Mouse (Mus musculus) urinary bladder, adult 18-20 months (tissue): ENCODE results near the gene Lmln.
"Not testable (repeated sequence)": the region's sequence is repeated elsewhere in the genome, so short reads cannot be mapped to it uniquely, and the experiment has no call there.

Experiments
- DNase-seq, 2 experiments: peaks; one replicate each; pipeline ENCODE4 v3.0.0; 2022; ENCODE audit warnings: low spot score in 2 of 2, mixed read lengths in 2 of 2

Lmln gene

DNA sequence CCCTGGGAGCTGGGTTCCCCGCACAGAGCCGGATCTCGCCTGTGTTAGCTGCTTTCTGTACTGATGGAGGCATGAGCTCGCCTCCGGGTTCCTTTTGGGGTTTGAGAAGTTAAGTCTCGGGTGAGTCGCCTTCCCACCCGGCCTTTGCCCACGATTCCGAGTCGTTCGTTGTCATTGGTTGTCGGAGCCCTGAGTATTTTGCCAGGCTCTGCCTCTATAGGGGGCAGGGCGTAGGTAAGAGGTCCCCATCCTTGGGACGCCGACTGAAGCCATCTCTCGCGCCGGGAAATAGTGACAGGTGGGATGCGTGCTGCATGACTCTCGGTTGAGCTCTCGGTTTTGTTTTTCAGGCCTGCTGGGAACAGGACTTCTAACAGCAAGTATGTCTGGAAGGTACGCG, 5.5 kb upstream of the Lmln start:
- DNase-seq = peak in 1 of 2 experiments; percentile 8

GRCm38 (mm10) chr16:33058033-33058432, 4.3 kb upstream of the Lmln start:
- DNase-seq = no peak

GRCm38 (mm10) chr16:33058656-33059055, 3.7 kb upstream of the Lmln start:
- not testable (repeated sequence) for DNase-seq

DNA sequence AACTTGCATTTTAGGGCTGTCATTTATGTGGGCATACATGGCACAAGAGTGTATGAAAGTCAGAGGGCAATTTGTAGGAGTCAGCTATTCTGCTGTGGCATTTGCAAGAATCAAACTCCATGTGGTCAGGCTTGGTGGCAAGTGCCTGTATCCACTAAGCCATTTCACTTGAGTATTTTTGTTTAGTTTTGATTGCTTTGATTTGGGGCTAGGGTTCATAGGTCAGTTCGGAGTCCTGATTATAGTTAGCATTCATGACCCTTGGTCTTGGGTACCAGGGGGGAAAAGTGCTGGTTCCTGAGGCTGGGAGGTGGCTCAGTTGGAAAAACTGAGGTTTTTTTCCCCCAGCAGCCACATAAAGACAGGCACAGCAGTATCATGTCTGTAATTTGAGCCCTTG, 2.9 kb upstream of the Lmln start:
- no peak for DNase-seq

DNA sequence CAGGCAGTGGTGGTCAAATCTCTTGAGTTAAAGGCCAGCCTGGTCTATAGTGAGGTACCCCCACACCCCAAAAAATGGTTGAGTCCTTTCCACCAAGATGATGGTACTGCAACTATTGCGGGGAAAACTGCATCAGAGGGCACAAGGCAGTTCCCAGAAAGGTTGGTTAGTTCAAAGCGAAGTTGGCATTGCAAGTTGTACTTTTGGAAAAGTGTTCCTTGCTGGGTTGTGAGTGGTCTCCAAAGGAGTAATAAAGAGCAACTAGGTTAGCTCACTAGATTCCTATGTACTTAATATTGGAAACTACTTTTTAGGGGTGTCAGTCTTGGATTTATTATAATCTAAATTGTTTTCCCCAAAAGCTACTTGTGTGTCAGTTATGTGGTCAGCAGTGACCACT, 1.4 kb upstream of the Lmln start:
- no peak for DNase-seq

DNA sequence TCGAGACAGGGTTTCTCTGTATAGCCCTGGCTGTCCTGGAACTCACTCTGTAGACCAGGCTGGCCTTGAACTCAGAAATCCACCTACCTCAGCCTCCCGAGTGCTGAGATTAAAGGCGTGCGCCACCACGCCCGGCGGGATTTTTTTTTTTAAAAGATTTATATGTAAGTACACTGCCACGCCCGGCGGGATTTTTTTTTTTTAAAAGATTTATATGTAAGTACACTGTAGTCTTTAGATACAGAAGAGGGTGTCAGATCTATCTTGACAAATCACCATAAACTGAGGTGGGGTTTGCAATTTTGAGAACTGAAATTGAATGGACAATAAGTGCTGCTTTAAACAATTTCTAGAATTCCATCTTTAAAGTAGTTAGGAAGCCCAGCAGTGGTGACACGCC, 921 bp upstream of the Lmln start:
- no peak for DNase-seq

DNA sequence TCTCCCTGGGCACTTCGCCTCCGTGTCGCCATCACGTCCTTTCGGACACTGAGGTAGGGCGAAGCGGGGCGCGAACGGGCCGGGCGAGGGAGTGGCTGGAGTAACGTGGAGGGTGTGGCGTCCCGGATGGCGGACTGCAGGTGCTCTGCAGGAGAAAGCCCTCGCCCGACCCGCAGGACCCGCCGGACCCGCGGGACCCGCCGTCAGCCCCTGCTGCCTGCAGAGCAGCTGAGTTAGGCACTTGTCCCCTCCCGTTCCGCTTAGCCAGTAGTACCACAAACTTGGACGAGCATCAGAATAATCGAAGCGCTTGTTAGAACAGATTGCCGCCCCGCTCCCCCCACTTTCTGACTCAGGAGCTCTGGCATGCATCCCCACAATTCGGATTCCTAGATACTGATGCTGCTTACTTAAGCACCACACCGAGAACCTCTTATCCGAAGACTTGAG, 386 bp downstream of the Lmln start:
- DNase-seq = peak; percentile 35 to 74

- DNase-seq = no peak
These were observed 946 bp downstream of the Lmln start for GRCm38 (mm10) chr16:33063267-33063666.

- no peak for DNase-seq
These were observed 2.3 kb downstream of the Lmln start for GRCm38 (mm10) chr16:33064636-33065035.

GRCm38 (mm10) chr16:33070928-33071327, 8.6 kb downstream of the Lmln start:
- no peak for DNase-seq

- no peak for DNase-seq
These were observed 10.7 kb downstream of the Lmln start for GRCm38 (mm10) chr16:33072871-33073557.

DNA sequence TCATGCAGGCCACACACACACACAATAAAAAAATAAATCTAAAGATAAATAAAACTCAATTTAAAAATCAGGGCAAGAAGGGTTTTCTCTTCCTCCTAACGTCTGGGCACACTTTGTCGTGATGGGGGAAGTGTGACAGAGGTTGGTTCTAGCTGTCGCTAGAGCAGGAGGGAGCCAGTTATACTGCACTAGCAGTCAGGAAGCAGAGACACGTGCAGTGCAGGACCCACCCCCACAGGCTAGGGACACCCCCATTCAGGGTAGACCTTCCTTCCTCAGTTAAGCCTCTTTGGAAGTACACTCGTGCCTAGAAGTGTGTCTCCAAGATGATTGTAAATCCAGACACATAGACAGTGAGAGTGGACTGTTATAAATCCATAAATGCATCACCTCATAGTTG, 12.6 kb downstream of the Lmln start:
- no peak for DNase-seq

GRCm38 (mm10) chr16:33076078-33076477, 13.8 kb downstream of the Lmln start:
- no peak for DNase-seq

DNA sequence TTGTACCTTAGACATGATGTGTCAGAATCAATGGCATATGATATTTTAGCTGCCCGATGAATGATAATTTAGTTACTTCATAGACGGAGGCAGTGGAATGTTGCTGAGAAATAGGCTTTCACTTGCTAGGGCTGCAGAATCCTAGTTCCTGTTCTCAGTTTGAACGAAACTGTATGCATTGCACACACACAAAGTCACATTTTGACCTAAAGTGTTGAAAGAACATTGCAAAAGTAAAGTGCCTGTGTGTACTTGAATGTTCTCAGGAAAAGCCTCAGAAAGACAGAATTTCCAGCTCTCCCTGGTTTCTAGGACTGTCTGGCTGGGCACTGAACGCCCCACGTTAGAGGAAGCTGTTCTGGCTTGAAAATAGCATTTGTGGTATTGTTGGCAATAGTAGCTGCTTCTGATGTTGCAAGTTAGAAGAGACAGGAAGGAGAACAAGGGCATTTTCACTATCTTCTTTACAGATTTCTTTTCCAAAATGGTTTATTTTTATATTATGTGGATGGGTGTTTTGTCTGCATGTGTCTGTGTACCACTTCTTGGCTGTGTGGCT, 14.8 kb downstream of the Lmln start:
- DNase-seq = no peak

DNA sequence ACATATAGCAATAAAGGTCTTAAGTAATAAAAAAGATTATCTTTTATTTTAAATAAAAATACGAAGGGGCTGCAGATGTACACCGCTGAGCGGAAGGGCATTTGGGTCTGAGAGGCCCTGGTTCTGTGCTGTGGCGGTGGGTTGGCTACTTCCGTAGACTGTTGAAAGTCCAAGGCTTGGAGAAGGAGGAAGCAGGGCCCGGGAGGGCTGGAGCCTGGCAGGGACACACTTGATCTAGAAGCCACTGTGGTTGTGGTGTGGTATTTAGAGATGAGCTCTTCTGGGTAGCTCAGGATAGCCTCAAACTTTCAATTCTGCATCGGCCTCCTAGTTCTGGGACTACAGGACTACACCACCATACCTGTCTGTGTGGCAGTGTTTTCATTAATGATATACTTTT, 17.7 kb downstream of the Lmln start:
- DNase-seq = no peak

DNA sequence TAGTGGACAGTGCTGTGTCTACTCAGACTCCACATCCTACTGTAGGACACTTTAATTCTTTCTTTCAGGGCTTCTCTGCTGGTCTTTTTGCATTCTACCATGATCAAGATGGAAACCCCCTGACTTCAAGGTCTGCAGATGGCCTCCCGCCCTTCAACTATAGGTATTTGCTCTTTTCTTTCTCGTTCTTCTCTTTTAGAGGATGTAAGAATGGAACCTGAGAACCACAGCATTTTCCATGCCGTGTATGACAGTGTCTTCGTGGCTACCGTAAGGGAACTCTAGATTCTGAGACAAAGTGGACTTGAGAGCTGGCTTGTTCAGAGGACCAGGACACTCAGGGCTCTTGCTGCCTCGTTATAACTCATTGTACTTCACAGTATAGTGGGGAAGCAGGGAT, 20.6 kb downstream of the Lmln start:
- no peak for DNase-seq

DNA sequence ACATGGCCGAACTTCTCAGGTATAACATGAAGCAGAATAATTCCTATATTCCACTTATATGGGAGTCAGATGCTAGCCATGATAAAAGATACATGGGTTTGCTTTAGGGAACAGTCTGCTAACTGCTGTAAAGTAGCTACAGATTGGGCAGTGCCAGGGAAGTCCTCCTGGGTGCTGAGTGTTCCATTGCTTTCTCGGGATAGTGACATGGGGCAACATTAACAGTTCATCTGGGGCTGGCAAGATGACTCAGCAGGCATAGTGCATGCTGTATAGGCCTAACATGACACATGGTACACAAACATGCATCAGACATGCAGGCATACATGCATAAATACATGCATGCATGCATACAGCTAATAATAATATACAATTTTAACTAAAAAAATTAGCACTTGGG, 21.7 kb downstream of the Lmln start:
- no peak for DNase-seq

- DNase-seq = no peak
These were observed 23.3 kb downstream of the Lmln start for GRCm38 (mm10) chr16:33085666-33086065.

DNA sequence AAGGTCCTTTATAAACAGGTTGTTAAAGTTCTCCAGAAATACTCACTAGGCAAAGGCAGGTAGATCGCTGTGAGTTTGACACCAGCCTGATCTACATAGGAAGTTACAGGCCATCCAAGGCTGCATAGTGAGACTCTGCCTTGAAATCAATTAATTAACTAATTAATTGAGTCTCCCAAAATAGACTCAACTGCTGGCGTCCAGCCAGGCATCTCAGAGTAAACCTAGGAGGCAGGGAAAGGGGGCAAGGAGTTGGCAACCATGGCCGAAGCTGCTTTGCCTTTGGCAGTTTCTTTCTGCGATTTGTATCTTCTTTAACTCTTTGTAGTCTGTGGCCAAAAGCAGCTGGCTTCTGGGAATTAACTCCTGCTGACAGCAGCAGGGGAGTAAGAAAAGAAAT, 51.4 kb downstream of the Lmln start:
- no peak for DNase-seq

DNA sequence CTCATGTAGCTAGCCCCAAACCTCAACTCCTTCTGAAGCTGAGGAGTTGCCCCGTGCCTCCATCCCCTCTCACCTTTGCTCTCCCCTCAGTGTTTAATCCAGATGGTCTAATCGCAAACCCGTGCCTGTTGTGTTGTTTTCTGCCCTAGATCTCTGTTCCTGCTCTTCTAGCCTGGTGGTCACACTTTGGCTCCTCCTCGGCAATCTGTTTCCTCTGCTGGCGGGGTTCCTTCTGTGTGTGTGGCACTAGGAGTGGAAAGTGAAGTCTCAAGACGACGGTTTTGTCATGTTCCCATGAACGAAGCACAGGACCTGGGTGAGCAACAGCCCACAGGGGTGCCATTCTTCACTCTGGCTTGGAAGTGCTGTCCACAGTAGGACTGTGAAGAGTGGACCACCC, 61.1 kb downstream of the Lmln start:
- DNase-seq = no peak

DNA sequence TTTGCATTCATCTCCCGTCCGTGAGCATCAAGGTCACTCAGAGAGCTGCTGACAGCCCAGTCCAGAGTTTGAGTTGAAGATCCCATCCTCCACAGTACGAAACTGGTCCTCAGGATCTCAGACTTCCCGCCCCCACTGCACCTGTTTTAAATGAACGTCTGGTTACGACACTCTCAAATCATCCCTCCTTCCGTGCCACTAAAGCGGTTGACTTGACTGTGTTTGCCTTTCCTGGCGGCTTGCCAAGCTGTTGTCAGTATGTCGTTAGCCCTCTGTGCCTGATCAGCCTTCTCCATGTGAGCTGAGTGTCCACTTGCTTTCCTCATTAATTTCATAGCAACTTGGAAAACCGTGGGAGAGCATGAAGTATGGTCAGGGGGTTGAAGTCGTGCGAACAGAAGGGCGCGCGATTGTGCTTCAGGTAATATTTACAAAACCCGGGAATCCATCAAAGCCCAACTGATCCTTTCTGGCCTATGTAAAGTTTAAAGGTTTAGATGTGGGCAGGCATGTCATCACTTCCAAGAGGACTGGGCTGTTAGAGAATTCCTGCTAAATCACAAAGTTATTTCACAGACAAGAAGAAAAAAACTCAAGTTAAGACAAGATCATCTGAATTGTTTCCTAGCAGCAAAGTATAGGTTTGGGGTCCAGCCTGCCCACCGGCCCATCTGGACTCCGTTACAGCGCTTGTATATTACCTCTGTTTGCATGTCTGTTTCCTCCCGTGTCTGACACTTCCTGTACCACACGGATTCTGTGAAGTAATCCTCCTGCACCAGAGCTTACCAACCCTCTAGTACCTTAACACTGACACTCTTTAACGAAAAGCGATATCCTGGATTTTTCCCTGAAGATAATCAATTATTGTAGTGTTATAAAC, 61.9 kb downstream of the Lmln start:
- DNase-seq = no peak

DNA sequence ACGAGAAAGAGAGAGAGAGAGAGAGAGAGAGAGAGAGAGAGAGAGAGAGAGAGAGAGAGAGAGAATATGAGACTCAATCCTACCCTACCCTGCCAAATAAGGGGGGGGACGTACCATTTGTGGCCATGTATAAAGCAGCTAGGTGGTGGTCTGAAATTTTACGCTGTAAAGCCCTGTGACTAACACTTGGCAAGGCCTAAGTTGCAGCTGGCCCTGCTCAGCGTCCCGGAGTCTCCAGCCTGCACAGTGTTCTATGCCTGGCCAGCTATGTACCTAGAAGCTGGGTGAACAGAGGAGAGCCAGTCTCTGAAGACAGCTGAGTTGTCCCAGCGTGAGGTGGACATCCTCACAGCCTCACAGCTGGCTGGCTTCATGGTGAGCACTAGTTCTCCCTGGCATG, 64.7 kb downstream of the Lmln start:
- no peak for DNase-seq

GRCm38 (mm10) chr16:33130731-33131130, 68.4 kb downstream of the Lmln start:
- DNase-seq = peak in 1 of 2 experiments; percentile 3
